Comparison of ENCODE assay signal across 28 mouse cellular contexts in the genomic region with DNA sequence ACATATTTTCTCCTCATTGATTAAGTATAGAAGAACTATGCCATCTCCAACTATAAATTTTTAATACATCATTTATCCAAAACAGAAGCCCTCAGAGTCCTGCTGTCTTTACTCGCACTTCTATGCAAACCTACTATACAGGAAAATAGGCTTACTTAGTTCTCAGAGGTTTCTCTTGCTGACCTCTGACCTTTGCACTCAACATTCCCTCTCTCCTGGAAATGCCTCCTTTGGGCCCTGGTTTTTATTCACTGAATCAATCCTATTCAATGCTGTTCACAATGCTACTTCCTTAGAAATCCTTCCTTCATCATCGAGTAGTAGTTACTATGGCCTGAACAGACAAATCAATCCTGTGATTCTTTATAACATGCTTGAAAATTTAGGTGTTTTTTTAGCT. TPM values are rescaled to one million over a fixed set of nuclear protein-coding genes. Genes with fewer than 3 reads are reported as not detected.
DNase-seq lines count a peak whose midpoint lies in the region; ATAC-seq and TF ChIP-seq lines count a peak whose summit lies in the region.
"Had no signal": no experiment of that assay in that cellular context is flagged by ENCODE, and none has a peak within 500 bp of the region (broad histone marks: within the 10 kb centered on the region; RNA-seq: fewer than 3 reads in every experiment).

No protein-coding gene starts in this region.

- no peaks in the 10 kb centered on the region for H3K9me3 ChIP-seq in midbrain, embryonic 10.5 days (replicated peaks)
- no peaks in the 10 kb centered on the region for H3K9me3 ChIP-seq in midbrain, embryonic 16.5 days (replicated peaks; ENCODE audit: control insufficient read depth, low read length, poor library complexity, severe bottlenecking)
- H3K9me3 ChIP-seq: embryonic facial prominence, embryonic 13.5 days; embryonic facial prominence, embryonic 15.5 days; forebrain, embryonic 10.5 days; forebrain, embryonic 12.5 days; G1E had no signal

- H3K4me1 ChIP-seq in midbrain, embryonic 10.5 days = peaks cover 44% of the 10 kb centered on the region
- no peaks in the 10 kb centered on the region for H3K4me1 ChIP-seq in midbrain, embryonic 16.5 days (ENCODE audit: control insufficient read depth, insufficient read depth, low read length)
- H3K4me1 ChIP-seq: embryonic facial prominence, embryonic 13.5 days; embryonic facial prominence, embryonic 15.5 days had no signal

- no peak overlapping the region for H3K4me3 ChIP-seq in midbrain, embryonic 10.5 days
- no peak overlapping the region for H3K4me3 ChIP-seq in midbrain, embryonic 16.5 days (ENCODE audit: low read depth, low read length)
- no peak overlapping the region for H3K4me3 ChIP-seq in gastrocnemius, adult 2 months
- H3K4me3 ChIP-seq: embryonic facial prominence, embryonic 13.5 days; embryonic facial prominence, embryonic 15.5 days; erythroblast, embryonic 14.5 days; forebrain, embryonic 10.5 days; forebrain, embryonic 12.5 days had no signal

- intact Hi-C loops in gastrocnemius, adult 2 months (cut with DNase I) = no loop called here

- TF ChIP-seq CTCF in gastrocnemius, adult 2 months (IDR thresholded peaks at IDR 0.05) = no peak

- H3K27me3 ChIP-seq in midbrain, embryonic 10.5 days (ENCODE audit: low read depth, poor library complexity, severe bottlenecking) = no peaks in the 10 kb centered on the region
- H3K27me3 ChIP-seq in midbrain, embryonic 16.5 days (ENCODE audit: control insufficient read depth, insufficient read depth, low read depth, low read length) = no peaks in the 10 kb centered on the region
- H3K27me3 ChIP-seq: CH12.LX; embryonic facial prominence, embryonic 13.5 days; embryonic facial prominence, embryonic 15.5 days; Patski had no signal

- H3K4me2 ChIP-seq in midbrain, embryonic 16.5 days (ENCODE audit: low read length) = no peak overlapping the region
- H3K4me2 ChIP-seq: embryonic facial prominence, embryonic 13.5 days; embryonic facial prominence, embryonic 15.5 days; forebrain, embryonic 12.5 days had no signal

- peak; percentile 11 for DNase-seq in midbrain, embryonic 10.5 days (ENCODE audit: low spot score)
- peak; percentile 54 for DNase-seq in embryo, embryonic 10 days (ENCODE audit: low spot score)
- DNase-seq in embryo, embryonic 11 days = peak; percentile 33
- DNase-seq in mesoderm, embryonic 11.5 days (ENCODE audit: low read depth, low spot score) = peak; percentile 33
- no peak for DNase-seq in right cerebral cortex, postnatal 14 days
- DNase-seq in gastrocnemius, adult 2 months = no peak
- DNase-seq: adrenal gland, adult 8-10 months; adrenal gland, postnatal 14 days; adrenal gland, postnatal 36 days; B cell, adult 2 months; cerebellum, adult 11-12 months; cerebellum, adult 2 months; cerebellum, adult 9-10 months; cerebellum, postnatal 14 days; cerebellum, postnatal 36 days had no signal

- no peak overlapping the region for H3K9ac ChIP-seq in midbrain, embryonic 16.5 days (ENCODE audit: low read depth, low read length)
- H3K9ac ChIP-seq: embryonic facial prominence, embryonic 13.5 days; embryonic facial prominence, embryonic 15.5 days; forebrain, embryonic 12.5 days had no signal

- WGBS in midbrain, embryonic 10.5 days = 9% methylated on average over 2 of the region's 2 CpGs
- 7% methylated on average over 2 of the region's 2 CpGs for WGBS in midbrain, embryonic 16.5 days

- H3K27ac ChIP-seq in midbrain, embryonic 10.5 days (replicated peaks) = no peak overlapping the region
- no peak overlapping the region for H3K27ac ChIP-seq in midbrain, embryonic 16.5 days (ENCODE audit: low read length)
- H3K27ac ChIP-seq in gastrocnemius, adult 2 months = no peak overlapping the region
- H3K27ac ChIP-seq: embryonic facial prominence, embryonic 13.5 days; embryonic facial prominence, embryonic 15.5 days; forebrain, embryonic 10.5 days; forebrain, embryonic 12.5 days had no signal

- H3K36me3 ChIP-seq in midbrain, embryonic 10.5 days = no peaks in the 10 kb centered on the region
- H3K36me3 ChIP-seq in midbrain, embryonic 16.5 days (ENCODE audit: control insufficient read depth, insufficient read depth, low read length) = no peaks in the 10 kb centered on the region
- H3K36me3 ChIP-seq: embryonic facial prominence, embryonic 13.5 days; embryonic facial prominence, embryonic 15.5 days; forebrain, embryonic 10.5 days; forebrain, embryonic 12.5 days; G1E had no signal

- ATAC-seq in midbrain, embryonic 16.5 days = no peak
- ATAC-seq: activated CD4-positive, CD25-positive, alpha-beta regulatory T cell, adult 4 months; CD4-positive, CD25-positive, alpha-beta regulatory T cell, adult 4 months; forebrain, embryonic 14.5 days; forebrain, embryonic 16.5 days; Patski had no signal

RNA-seq across cellular contexts. Expression of a gene that starts 49.7 kb away (rescaled TPM):
- 192 and 199 TPM in 2 replicates for polyA plus RNA-seq in midbrain, embryonic 10.5 days (2016; fragmentation: Nextera tagmentation; extraction: Ambion mirVana)
- 70.4 and 80.8 TPM in 2 replicates for polyA plus RNA-seq in midbrain, embryonic 16.5 days (2015; fragmentation: Nextera tagmentation; extraction: Ambion mirVana)
- total RNA-seq in gastrocnemius, adult 2 months (2021) = 10 to 100 TPM; 21.0 to 24.3 TPM
- total RNA-seq: CH12.LX had no signal

Comparison
In these comparisons a context has a peak if more than half of its experiments do, and no peak if none do; other contexts are left out.
1. DNase-seq: peak in midbrain, embryonic 10.5 days (single experiment), embryo, embryonic 10 days (single experiment), embryo, embryonic 11 days (single experiment) and mesoderm, embryonic 11.5 days (single experiment); none in right cerebral cortex, postnatal 14 days (single experiment) and gastrocnemius, adult 2 months (single experiment).